Mouse (Mus musculus) fat pad, adult 2 months (tissue): ENCODE data around the gene Cabp1.

ENCODE experiments used
- DNase-seq: peaks from one replicate; pipeline ENCODE4 v3.0.0-alpha.2; 2011; ENCODE audit warnings: low read depth, low spot score; ENCODE audit errors: extremely low read depth

Gene Cabp1

GRCm38 (mm10) chr5:115210380-115210779 lies 16.2 kb upstream of the Cabp1 start:
- DNase-seq, result no peak

- DNase-seq, result no peak
These were observed 14.4 kb upstream of the Cabp1 start for GRCm38 (mm10) chr5:115208601-115209000.

- no peak for DNase-seq
These were observed 13.7 kb upstream of the Cabp1 start for GRCm38 (mm10) chr5:115207892-115208291.

- DNase-seq, result no peak
These were observed 13.1 kb upstream of the Cabp1 start for GRCm38 (mm10) chr5:115207244-115207643.

GRCm38 (mm10) chr5:115204562-115205311 lies 10.6 kb upstream of the Cabp1 start:
- no peak for DNase-seq

- no peak for DNase-seq
These were observed 9.8 kb upstream of the Cabp1 start for GRCm38 (mm10) chr5:115203735-115204561.

GRCm38 (mm10) chr5:115194626-115195221 lies 543 bp upstream of the Cabp1 start:
- no peak for DNase-seq

GRCm38 (mm10) chr5:115193226-115193625 lies 955 bp downstream of the Cabp1 start:
- DNase-seq, result no peak

- DNase-seq, result no peak
These were observed 1.4 kb downstream of the Cabp1 start for GRCm38 (mm10) chr5:115192828-115193195.

- no peak for DNase-seq
These were observed 2.0 kb downstream of the Cabp1 start for GRCm38 (mm10) chr5:115191880-115192827.

GRCm38 (mm10) chr5:115190081-115190480 lies 4.1 kb downstream of the Cabp1 start:
- no peak for DNase-seq

GRCm38 (mm10) chr5:115188824-115189223 lies 5.4 kb downstream of the Cabp1 start:
- no peak for DNase-seq

- no peak for DNase-seq
These were observed 6.7 kb downstream of the Cabp1 start for GRCm38 (mm10) chr5:115187188-115188131.

GRCm38 (mm10) chr5:115186371-115187073 lies 7.7 kb downstream of the Cabp1 start:
- no peak for DNase-seq

- DNase-seq, result no peak
These were observed 9.5 kb downstream of the Cabp1 start for GRCm38 (mm10) chr5:115184726-115185125.

- no peak for DNase-seq
These were observed 10.7 kb downstream of the Cabp1 start for GRCm38 (mm10) chr5:115183482-115183881.

- DNase-seq, result no peak
These were observed 11.3 kb downstream of the Cabp1 start for GRCm38 (mm10) chr5:115182925-115183324.

GRCm38 (mm10) chr5:115181248-115181940 lies 12.8 kb downstream of the Cabp1 start:
- DNase-seq, result no peak
